Mouse (Mus musculus): ENCODE measurements at regions not wholly inside any gene's neighbourhood (a gene's known extent, or its start where the extent isn't known, plus 50 kb on each side); places are given as distances from the start of the nearest gene placed in this dataset.

DNA sequence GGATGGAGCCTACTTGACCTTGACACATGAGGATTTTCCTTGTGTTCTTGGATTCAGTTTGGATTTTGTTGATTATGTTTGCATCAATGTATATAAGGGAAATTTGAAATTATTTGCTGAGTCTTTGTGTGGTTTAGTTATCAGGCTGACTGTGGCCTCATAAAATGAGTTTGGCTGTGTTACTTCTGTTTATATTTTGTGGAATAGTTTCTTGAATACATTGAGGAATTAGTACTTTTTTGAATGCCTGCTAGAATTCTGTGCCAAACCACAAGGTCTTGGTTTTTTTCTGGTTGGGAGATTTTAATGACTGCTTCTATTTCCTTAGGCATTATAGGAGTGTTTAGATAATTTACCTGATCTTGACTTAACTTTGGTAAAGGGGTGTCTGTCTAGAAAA is 1018.5 kb downstream of the Zpld1 start:
- H3K4me1 ChIP-seq (replicated peaks; ENCODE audit: control insufficient read depth, insufficient read depth, low read length): no peaks in the 10 kb centered on the region
- H3K27ac ChIP-seq (ENCODE audit: low read depth, low read length): no peak overlapping the region
- no peak overlapping the region for H3K4me2 ChIP-seq (ENCODE audit: low read depth, low read length, severe bottlenecking)
- ATAC-seq (replicated peaks; ENCODE audit: low FRiP score) (no peak), DNase-seq (ENCODE audit: low spot score) (no peak)
- H3K27me3 ChIP-seq (ENCODE audit: control insufficient read depth, insufficient read depth, low read length): no peaks in the 10 kb centered on the region
- H3K36me3 ChIP-seq (ENCODE audit: control insufficient read depth, insufficient read depth, low read length): no peaks in the 10 kb centered on the region
- H3K9me3 ChIP-seq (ENCODE audit: control insufficient read depth, low read length): no peaks in the 10 kb centered on the region
- no peak overlapping the region for H3K9ac ChIP-seq (ENCODE audit: low read length)
- no peak overlapping the region for H3K4me3 ChIP-seq (ENCODE audit: low read depth, low read length)

- H3K36me3 ChIP-seq (ENCODE audit: control insufficient read depth, insufficient read depth, low read length): no peaks in the 10 kb centered on the region
- 82% methylated on average over 1 of the region's 1 CpGs for WGBS
These were observed 1033.9 kb downstream of the Zpld1 start for GRCm38 (mm10) chr16:54263853-54264252.

DNA sequence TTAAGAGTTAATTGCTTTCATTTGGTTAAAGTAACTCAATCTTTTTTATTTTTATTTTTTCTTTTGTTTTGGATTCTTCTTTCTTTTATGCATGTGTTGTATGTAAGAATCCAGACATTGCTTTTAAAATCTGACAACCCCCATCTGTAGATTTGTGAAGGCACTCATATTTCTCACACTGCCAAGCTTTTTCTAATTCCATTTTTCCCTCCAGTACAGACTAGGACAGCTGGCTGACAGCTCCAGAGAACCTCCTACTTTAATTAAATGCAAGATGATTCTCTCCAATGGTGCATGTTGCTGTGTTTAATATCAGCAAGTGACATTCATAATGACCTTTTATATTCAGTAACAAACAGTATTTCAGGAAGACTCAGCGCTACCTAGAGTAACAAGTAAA is 1038.5 kb downstream of the Zpld1 start:
- Histone ChIP-seq H3K4me3 (ENCODE audit: low read depth, low read length) (no peak overlapping the region), H3K4me2 (ENCODE audit: low read depth, low read length, severe bottlenecking) (no peak overlapping the region), H3K27me3 (ENCODE audit: control insufficient read depth, insufficient read depth, low read length) (no peaks in the 10 kb centered on the region), H3K4me1 (replicated peaks; ENCODE audit: control insufficient read depth, insufficient read depth, low read length) (no peaks in the 10 kb centered on the region), H3K9me3 (ENCODE audit: control insufficient read depth, low read length) (no peaks in the 10 kb centered on the region), H3K36me3 (ENCODE audit: control insufficient read depth, insufficient read depth, low read length) (no peaks in the 10 kb centered on the region), H3K27ac (ENCODE audit: low read depth, low read length) (no peak overlapping the region), H3K9ac (ENCODE audit: low read length) (no peak overlapping the region)
- ATAC-seq (replicated peaks; ENCODE audit: low FRiP score) (no peak), DNase-seq (ENCODE audit: low spot score) (no peak)
- 87% methylated on average over 1 of the region's 1 CpGs for WGBS

More at GRCm38 (mm10) chr16:54263853-54264252, 1033.9 kb downstream of the Zpld1 start:
- Histone ChIP-seq H3K4me3 (ENCODE audit: low read depth, low read length) (no peak overlapping the region), H3K9ac (ENCODE audit: low read length) (no peak overlapping the region), H3K27me3 (ENCODE audit: control insufficient read depth, insufficient read depth, low read length) (no peaks in the 10 kb centered on the region), H3K4me1 (replicated peaks; ENCODE audit: control insufficient read depth, insufficient read depth, low read length) (no peaks in the 10 kb centered on the region), H3K9me3 (ENCODE audit: control insufficient read depth, low read length) (no peaks in the 10 kb centered on the region), H3K27ac (ENCODE audit: low read depth, low read length) (no peak overlapping the region), H3K4me2 (ENCODE audit: low read depth, low read length, severe bottlenecking) (no peak overlapping the region)
- no peak for DNase-seq (ENCODE audit: low spot score)
- no peak for ATAC-seq (replicated peaks; ENCODE audit: low FRiP score)

GRCm38 (mm10) chr16:54246883-54247282 is 1050.9 kb downstream of the Zpld1 start:
- Histone ChIP-seq H3K36me3 (ENCODE audit: control insufficient read depth, insufficient read depth, low read length) (no peaks in the 10 kb centered on the region), H3K9me3 (ENCODE audit: control insufficient read depth, low read length) (no peaks in the 10 kb centered on the region), H3K4me3 (ENCODE audit: low read depth, low read length) (no peak overlapping the region), H3K4me1 (replicated peaks; ENCODE audit: control insufficient read depth, insufficient read depth, low read length) (no peaks in the 10 kb centered on the region), H3K4me2 (ENCODE audit: low read depth, low read length, severe bottlenecking) (no peak overlapping the region), H3K9ac (ENCODE audit: low read length) (no peak overlapping the region), H3K27me3 (ENCODE audit: control insufficient read depth, insufficient read depth, low read length) (no peaks in the 10 kb centered on the region), H3K27ac (ENCODE audit: low read depth, low read length) (no peak overlapping the region)
- ATAC-seq (replicated peaks; ENCODE audit: low FRiP score) (no peak), DNase-seq (ENCODE audit: low spot score) (no peak)
- 79% methylated on average over 3 of the region's 3 CpGs for WGBS

DNA sequence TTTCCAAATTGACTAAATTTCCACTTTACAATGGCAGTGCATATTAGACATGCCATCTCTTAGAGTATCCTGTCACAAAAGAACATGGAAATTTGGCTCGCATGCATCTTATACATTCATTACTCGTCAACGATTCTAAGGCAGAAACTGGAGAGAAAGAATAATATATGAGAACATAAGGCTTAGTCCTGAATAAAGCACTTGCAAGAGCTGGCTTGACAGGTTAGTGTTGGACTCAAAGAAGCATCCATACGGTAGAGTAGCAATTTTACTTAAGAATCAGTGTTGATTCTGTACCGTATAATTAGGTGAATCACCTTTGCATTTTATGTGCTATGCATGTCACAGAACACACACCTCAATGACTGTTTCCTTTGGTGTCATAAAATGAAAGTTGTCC is 1051.4 kb downstream of the Zpld1 start:
- 90% methylated on average over 5 of the region's 5 CpGs for WGBS
- Histone ChIP-seq H3K4me3 (ENCODE audit: low read depth, low read length) (no peak overlapping the region), H3K36me3 (ENCODE audit: control insufficient read depth, insufficient read depth, low read length) (no peaks in the 10 kb centered on the region), H3K9ac (ENCODE audit: low read length) (no peak overlapping the region), H3K27me3 (ENCODE audit: control insufficient read depth, insufficient read depth, low read length) (no peaks in the 10 kb centered on the region), H3K27ac (ENCODE audit: low read depth, low read length) (no peak overlapping the region), H3K4me2 (ENCODE audit: low read depth, low read length, severe bottlenecking) (no peak overlapping the region), H3K9me3 (ENCODE audit: control insufficient read depth, low read length) (no peaks in the 10 kb centered on the region), H3K4me1 (replicated peaks; ENCODE audit: control insufficient read depth, insufficient read depth, low read length) (no peaks in the 10 kb centered on the region)
- ATAC-seq (replicated peaks; ENCODE audit: low FRiP score): no peak
- no peak for DNase-seq (ENCODE audit: low spot score)

- Histone ChIP-seq H3K27me3 (ENCODE audit: control insufficient read depth, insufficient read depth, low read length) (no peaks in the 10 kb centered on the region), H3K27ac (ENCODE audit: low read depth, low read length) (no peak overlapping the region), H3K4me2 (ENCODE audit: low read depth, low read length, severe bottlenecking) (no peak overlapping the region), H3K9ac (ENCODE audit: low read length) (no peak overlapping the region), H3K4me3 (ENCODE audit: low read depth, low read length) (no peak overlapping the region), H3K36me3 (ENCODE audit: control insufficient read depth, insufficient read depth, low read length) (no peaks in the 10 kb centered on the region), H3K9me3 (ENCODE audit: control insufficient read depth, low read length) (no peaks in the 10 kb centered on the region), H3K4me1 (replicated peaks; ENCODE audit: control insufficient read depth, insufficient read depth, low read length) (no peaks in the 10 kb centered on the region)
- WGBS: 93% methylated on average over 1 of the region's 1 CpGs
- DNase-seq (ENCODE audit: low spot score): no peak
- no peak for ATAC-seq (replicated peaks; ENCODE audit: low FRiP score)
These were observed 1058.3 kb downstream of the Zpld1 start for GRCm38 (mm10) chr16:54239488-54239887.

DNA sequence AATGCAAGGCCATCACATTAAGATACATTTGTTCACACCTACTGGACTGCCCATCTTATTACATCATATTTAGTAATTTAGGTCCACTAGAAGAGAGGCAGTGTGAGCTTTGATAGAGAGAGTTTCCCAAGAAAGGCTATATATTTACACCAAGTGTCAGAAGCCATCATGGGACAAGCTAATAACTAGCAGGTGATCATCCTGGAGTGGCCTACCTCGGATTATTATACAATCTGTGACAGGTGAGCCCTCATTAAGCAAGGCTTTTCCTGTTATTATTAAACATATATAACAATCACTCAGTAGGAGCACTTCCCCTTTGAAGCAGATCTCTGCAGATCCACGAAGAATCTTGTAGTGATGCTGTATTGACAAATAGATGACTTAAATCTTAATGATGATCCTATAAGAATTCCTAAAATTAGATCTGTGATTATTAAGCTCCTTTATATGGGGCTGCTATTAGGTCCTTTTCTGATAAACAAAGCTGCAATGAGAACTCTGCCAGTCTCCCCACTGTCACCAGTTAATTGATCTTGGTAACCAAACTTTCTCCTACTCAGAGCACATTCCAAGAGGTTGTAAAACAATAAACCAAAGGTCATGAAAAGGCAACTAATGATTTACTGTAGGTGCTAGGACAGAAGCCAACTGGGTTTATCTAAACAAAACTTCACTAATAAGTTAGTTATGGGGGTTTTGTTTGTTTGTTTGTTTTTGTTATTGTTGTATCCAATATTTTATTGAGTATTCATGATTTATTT is 1068.2 kb downstream of the Zpld1 start:
- no peak for ATAC-seq (replicated peaks; ENCODE audit: low FRiP score)

DNA sequence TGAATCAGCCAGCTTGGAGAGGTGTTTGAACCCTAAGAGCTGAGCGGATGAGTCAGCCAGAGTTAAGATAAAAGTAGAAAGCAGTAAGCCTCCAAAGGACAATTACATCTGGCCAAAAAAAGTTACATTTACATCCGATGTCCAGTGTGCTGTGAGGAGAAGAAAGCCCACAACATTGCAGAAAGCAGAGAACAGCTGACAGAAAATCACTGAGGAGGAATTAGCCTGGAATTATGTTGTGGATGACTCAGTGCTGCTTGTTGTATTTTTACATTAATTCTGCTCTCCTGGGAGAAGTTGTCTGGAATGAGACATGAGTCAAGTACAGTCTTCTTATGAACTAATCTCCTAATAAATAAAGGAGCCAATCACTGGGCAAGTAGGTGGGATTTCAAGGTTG is 1071.6 kb downstream of the Zpld1 start:
- WGBS: 94% methylated on average over 2 of the region's 2 CpGs
- H3K36me3 ChIP-seq (ENCODE audit: control insufficient read depth, insufficient read depth, low read length): no peaks in the 10 kb centered on the region
- H3K27me3 ChIP-seq (ENCODE audit: control insufficient read depth, insufficient read depth, low read length): no peaks in the 10 kb centered on the region
- no peaks in the 10 kb centered on the region for H3K9me3 ChIP-seq (ENCODE audit: control insufficient read depth, low read length)
- no peak for DNase-seq (ENCODE audit: low spot score)
- no peak overlapping the region for H3K4me3 ChIP-seq (ENCODE audit: low read depth, low read length)
- H3K27ac ChIP-seq (ENCODE audit: low read depth, low read length): no peak overlapping the region
- ATAC-seq (replicated peaks; ENCODE audit: low FRiP score): no peak
- H3K4me1 ChIP-seq (replicated peaks; ENCODE audit: control insufficient read depth, insufficient read depth, low read length): no peaks in the 10 kb centered on the region
- H3K9ac ChIP-seq (ENCODE audit: low read length): no peak overlapping the region
- H3K4me2 ChIP-seq (ENCODE audit: low read depth, low read length, severe bottlenecking): no peak overlapping the region

More for the DNA sequence above, 1068.2 kb downstream of the Zpld1 start:
- Histone ChIP-seq H3K27me3 (ENCODE audit: control insufficient read depth, insufficient read depth, low read length) (no peaks in the 10 kb centered on the region), H3K4me1 (replicated peaks; ENCODE audit: control insufficient read depth, insufficient read depth, low read length) (no peaks in the 10 kb centered on the region), H3K27ac (ENCODE audit: low read depth, low read length) (no peak overlapping the region), H3K36me3 (ENCODE audit: control insufficient read depth, insufficient read depth, low read length) (no peaks in the 10 kb centered on the region), H3K9me3 (ENCODE audit: control insufficient read depth, low read length) (no peaks in the 10 kb centered on the region), H3K4me3 (ENCODE audit: low read depth, low read length) (no peak overlapping the region), H3K9ac (ENCODE audit: low read length) (no peak overlapping the region), H3K4me2 (ENCODE audit: low read depth, low read length, severe bottlenecking) (no peak overlapping the region)
- WGBS: 67% methylated on average over 2 of the region's 2 CpGs
- no peak for DNase-seq (ENCODE audit: low spot score)

DNA sequence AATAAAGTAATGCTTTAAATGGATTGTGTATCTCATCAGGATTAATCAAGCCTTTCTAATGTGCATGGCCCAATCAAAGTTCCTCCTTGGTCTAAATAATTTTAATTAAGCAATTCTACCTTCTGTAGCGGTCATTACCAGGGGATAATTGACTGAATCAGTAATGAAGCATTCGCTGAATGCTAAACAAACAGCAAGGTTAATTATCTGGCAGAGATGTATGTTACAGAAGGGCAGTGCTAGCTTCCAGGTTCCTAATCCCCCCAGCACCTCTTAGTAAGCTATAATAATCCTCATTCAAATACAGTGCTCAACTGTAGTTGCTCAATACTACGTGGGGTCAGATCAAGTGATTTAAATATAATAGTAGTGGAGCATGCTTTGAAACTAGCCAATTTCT is 1102.6 kb downstream of the Zpld1 start:
- H3K4me3 ChIP-seq (ENCODE audit: low read depth, low read length): no peak overlapping the region
- no peak for DNase-seq (ENCODE audit: low spot score)
- WGBS: 26% methylated on average over 3 of the region's 3 CpGs
- no peaks in the 10 kb centered on the region for H3K4me1 ChIP-seq (replicated peaks; ENCODE audit: control insufficient read depth, insufficient read depth, low read length)
- H3K4me2 ChIP-seq (ENCODE audit: low read depth, low read length, severe bottlenecking): no peak overlapping the region
- ATAC-seq (replicated peaks; ENCODE audit: low FRiP score): peak; percentile 87
- H3K9me3 ChIP-seq (ENCODE audit: control insufficient read depth, low read length): no peaks in the 10 kb centered on the region
- no peak overlapping the region for H3K9ac ChIP-seq (ENCODE audit: low read length)
- no peaks in the 10 kb centered on the region for H3K36me3 ChIP-seq (ENCODE audit: control insufficient read depth, insufficient read depth, low read length)
- no peaks in the 10 kb centered on the region for H3K27me3 ChIP-seq (ENCODE audit: control insufficient read depth, insufficient read depth, low read length)
- no peak overlapping the region for H3K27ac ChIP-seq (ENCODE audit: low read depth, low read length)
